Mouse (Mus musculus) midbrain, embryonic 16.5 days (tissue): ENCODE data around the gene 4930556J24Rik. TPM values are rescaled to one million over a fixed set of nuclear protein-coding genes. Genes with fewer than 3 reads are reported as not detected.
A peak's percentile ranks its signal among the peaks of the same experiment; 100 is the strongest.
"Not testable (repeated sequence)": the region's sequence is repeated elsewhere in the genome, so short reads cannot be mapped to it uniquely, and the experiment has no call there.

Source experiments
- ATAC-seq: fragments of 200-750 bp; cut with Nextera tagmentation; 2 replicates; pipeline ENCODE4 v1.8.0; 2017; ENCODE audit warnings: moderate TSS enrichment
- H3K27ac ChIP-seq: fragments of 300-500 bp; sonication (generic); 2 replicates; pipeline ENCODE4 v1.5.1; 2014; ENCODE audit warnings: mild to moderate bottlenecking, low read length, mixed read lengths
- H3K27me3 ChIP-seq: fragments of 300-500 bp; sonication (generic); 2 replicates; pipeline ENCODE4 v1.6.1; 2014; ENCODE audit warnings: low read depth, low read length, mixed read lengths; ENCODE audit not compliant: control insufficient read depth, insufficient read depth
- H3K36me3 ChIP-seq: fragments of 300-500 bp; sonication (generic); 2 replicates; pipeline ENCODE4 v1.6.1; 2014; ENCODE audit warnings: mild to moderate bottlenecking, low read length, moderate library complexity, mixed read lengths; ENCODE audit not compliant: control insufficient read depth, insufficient read depth
- H3K4me1 ChIP-seq: fragments of 300-500 bp; sonication (generic); 2 replicates; pipeline ENCODE4 v1.6.1; 2014; ENCODE audit warnings: mild to moderate bottlenecking, low read length, mixed read lengths; ENCODE audit not compliant: control insufficient read depth, insufficient read depth
- H3K4me2 ChIP-seq: fragments of 300-500 bp; sonication (generic); 2 replicates; pipeline ENCODE4 v1.6.1; 2014; ENCODE audit warnings: mild to moderate bottlenecking, low read length, mixed read lengths
- H3K4me3 ChIP-seq: fragments of 300-500 bp; sonication (generic); 2 replicates; pipeline ENCODE4 v1.5.1; 2014; ENCODE audit warnings: low read depth, mild to moderate bottlenecking, low read length, moderate library complexity, mixed read lengths
- H3K9ac ChIP-seq: fragments of 300-500 bp; sonication (generic); 2 replicates; pipeline ENCODE4 v1.6.1; 2014; ENCODE audit warnings: low read depth, low read length, mixed read lengths
- H3K9me3 ChIP-seq: fragments of 300-500 bp; sonication (generic); replicated peaks from 2 replicates; pipeline ENCODE4 v1.6.1; 2014; ENCODE audit warnings: mild to moderate bottlenecking, low read length, mixed read lengths; ENCODE audit not compliant: control insufficient read depth, poor library complexity, severe bottlenecking
- WGBS: fragments of 180-500 bp; shearing (Covaris S2); extraction: QIAGEN DNeasy Blood & Tissue Kit; methylation state at CpG from one replicate; pipeline ENCODE4 v1.1.7; 2014; 5-methylcytosine and 5-hydroxymethylcytosine counted together
- polyA plus RNA-seq: library from polyadenylated mRNA; unstranded; fragments of >200 nt; fragmentation: Nextera tagmentation; extraction: Ambion mirVana; gene quantifications from 2 replicates; pipeline ENCODE4 v1.2.1, GENCODE M21; 2015

The 4930556J24Rik gene
- 0.25 TPM in 1 of 2 replicates, not detected in the other for polyA plus RNA-seq

- H3K4me3 ChIP-seq = no peak within 1 kb of the TSS
- H3K36me3 ChIP-seq = peaks cover 44% of the 10 kb centered on the region
- no peak within 1 kb of the TSS for H3K9ac ChIP-seq
- H3K4me1 ChIP-seq = no peaks in the 10 kb centered on the region
- H3K9me3 ChIP-seq = no peaks in the 10 kb centered on the region
- WGBS = 97% methylated on average over 6 of the region's 6 CpGs
- no peak within 1 kb of the TSS for H3K27ac ChIP-seq
- H3K4me2 ChIP-seq = no peak within 1 kb of the TSS
- no peak for ATAC-seq
- H3K27me3 ChIP-seq = no peaks in the 10 kb centered on the region
These were observed at the start of gene 4930556J24Rik for GRCm38 (mm10) chr11:3976678-3977077. 4930556J24Rik (minus strand) TSS chr11:3976778.

- WGBS = 58% methylated on average over 2 of the region's 2 CpGs
- Histone ChIP-seq H3K4me3 (no peak overlapping the region), H3K4me1 (no peaks in the 10 kb centered on the region), H3K9ac (no peak overlapping the region), H3K27ac (no peak overlapping the region), H3K27me3 (no peaks in the 10 kb centered on the region), H3K36me3 (no peaks in the 10 kb centered on the region), H3K9me3 (no peaks in the 10 kb centered on the region), H3K4me2 (no peak overlapping the region)
- ATAC-seq = no peak
These were observed 46.7 kb upstream of the 4930556J24Rik start for GRCm38 (mm10) chr11:4023321-4023720.

- H3K4me1 ChIP-seq, H3K9ac ChIP-seq, ATAC-seq, H3K27ac ChIP-seq, H3K36me3 ChIP-seq, H3K4me3 ChIP-seq, H3K9me3 ChIP-seq, H3K27me3 ChIP-seq, H3K4me2 ChIP-seq: not testable (repeated sequence)
- WGBS = 92% methylated on average over 13 of the region's 13 CpGs
These were observed 45.5 kb upstream of the 4930556J24Rik start for GRCm38 (mm10) chr11:4022111-4022510.

- H3K27ac ChIP-seq, H3K27me3 ChIP-seq, ATAC-seq, H3K4me2 ChIP-seq, H3K9ac ChIP-seq, H3K4me3 ChIP-seq, H3K36me3 ChIP-seq, H3K9me3 ChIP-seq, H3K4me1 ChIP-seq: not testable (repeated sequence)
- 91% methylated on average over 14 of the region's 14 CpGs for WGBS
These were observed 39.2 kb upstream of the 4930556J24Rik start for GRCm38 (mm10) chr11:4015796-4016195.

- WGBS = 35% methylated on average over 1 of the region's 1 CpGs
- no peak overlapping the region for H3K27ac ChIP-seq
These were observed 36.0 kb upstream of the 4930556J24Rik start for GRCm38 (mm10) chr11:4012616-4013015.

GRCm38 (mm10) chr11:4006462-4006861, 29.9 kb upstream of the 4930556J24Rik start:
- H3K27ac ChIP-seq = no peak overlapping the region
- no peaks in the 10 kb centered on the region for H3K36me3 ChIP-seq
- no peak overlapping the region for H3K9ac ChIP-seq
- 88% methylated on average over 3 of the region's 3 CpGs for WGBS
- no peak overlapping the region for H3K4me3 ChIP-seq
- no peaks in the 10 kb centered on the region for H3K4me1 ChIP-seq
- H3K4me2 ChIP-seq = no peak overlapping the region
- H3K27me3 ChIP-seq = no peaks in the 10 kb centered on the region
- no peaks in the 10 kb centered on the region for H3K9me3 ChIP-seq
- no peak for ATAC-seq

More at GRCm38 (mm10) chr11:4012616-4013015, 36.0 kb upstream of the 4930556J24Rik start:
- H3K36me3 ChIP-seq = no peaks in the 10 kb centered on the region
- no peak for ATAC-seq
- no peak overlapping the region for H3K4me3 ChIP-seq
- H3K4me1 ChIP-seq = no peaks in the 10 kb centered on the region
- no peak overlapping the region for H3K4me2 ChIP-seq
- no peaks in the 10 kb centered on the region for H3K27me3 ChIP-seq
- no peaks in the 10 kb centered on the region for H3K9me3 ChIP-seq
- H3K9ac ChIP-seq = no peak overlapping the region

- H3K4me1 ChIP-seq = no peaks in the 10 kb centered on the region
- no peak overlapping the region for H3K4me3 ChIP-seq
- H3K9ac ChIP-seq = no peak overlapping the region
- peaks cover 2% of the 10 kb centered on the region; the same call in 1 of the 2 replicates for H3K27me3 ChIP-seq
- no peak overlapping the region for H3K27ac ChIP-seq
- no peak for ATAC-seq
- H3K9me3 ChIP-seq = no peaks in the 10 kb centered on the region
- H3K36me3 ChIP-seq = no peaks in the 10 kb centered on the region
- no peak overlapping the region for H3K4me2 ChIP-seq
- WGBS = 79% methylated on average over 5 of the region's 5 CpGs
These were observed 28.7 kb upstream of the 4930556J24Rik start for GRCm38 (mm10) chr11:4005220-4005805.

GRCm38 (mm10) chr11:4001603-4002002, 25.0 kb upstream of the 4930556J24Rik start:
- 3% methylated on average over 5 of the region's 5 CpGs for WGBS
- peaks cover 36% of the 10 kb centered on the region for H3K27me3 ChIP-seq
- no peaks in the 10 kb centered on the region for H3K36me3 ChIP-seq

GRCm38 (mm10) chr11:3999547-3999946, 23.0 kb upstream of the 4930556J24Rik start:
- Histone ChIP-seq H3K27ac (no peak overlapping the region), H3K27me3 (peaks cover 37% of the 10 kb centered on the region)
- 87% methylated on average over 5 of the region's 5 CpGs for WGBS

More at GRCm38 (mm10) chr11:4001603-4002002, 25.0 kb upstream of the 4930556J24Rik start:
- no peak overlapping the region for H3K9ac ChIP-seq
- H3K4me1 ChIP-seq = no peaks in the 10 kb centered on the region; the same call in 1 of the 2 replicates
- no peak overlapping the region for H3K27ac ChIP-seq
- H3K4me2 ChIP-seq = no peak overlapping the region
- peak; percentile 42; the same call in 1 of the 2 replicates for ATAC-seq
- no peak overlapping the region for H3K4me3 ChIP-seq
- H3K9me3 ChIP-seq = no peaks in the 10 kb centered on the region

More at GRCm38 (mm10) chr11:3999547-3999946, 23.0 kb upstream of the 4930556J24Rik start:
- no peak for ATAC-seq
- no peak overlapping the region for H3K9ac ChIP-seq
- no peak overlapping the region for H3K4me2 ChIP-seq
- H3K9me3 ChIP-seq = no peaks in the 10 kb centered on the region
- H3K36me3 ChIP-seq = no peaks in the 10 kb centered on the region
- no peak overlapping the region for H3K4me3 ChIP-seq
- H3K4me1 ChIP-seq = no peaks in the 10 kb centered on the region; the same call in 1 of the 2 replicates
